Mouse (Mus musculus) forebrain, embryonic 14.5 days (tissue): ENCODE results near the gene Fhl3. TPM values are rescaled to one million over a fixed set of nuclear protein-coding genes. Genes with fewer than 3 reads are reported as not detected.

ENCODE experiments used
- ATAC-seq: fragments of 200-750 bp; cut with Nextera tagmentation; 2 replicates; pipeline ENCODE4 v1.8.0; 2017; ENCODE audit warnings: mild to moderate bottlenecking, moderate library complexity
- DNase-seq: peaks from one replicate; pipeline ENCODE4 v3.0.0-alpha.2; 2015; ENCODE audit warnings: low spot score
- H3K27ac ChIP-seq: fragments of 300-500 bp; sonication (generic); 2 replicates; pipeline ENCODE4 v1.5.1; 2014; ENCODE audit warnings: low read depth, mild to moderate bottlenecking, control low read depth, low read length, moderate library complexity
- H3K27me3 ChIP-seq: fragments of 300-500 bp; sonication (generic); replicated peaks from 2 replicates; pipeline ENCODE4 v1.6.1; 2014; ENCODE audit warnings: low read length, control low read depth, mixed read lengths; ENCODE audit not compliant: control insufficient read depth, insufficient read depth
- H3K36me3 ChIP-seq: fragments of 300-500 bp; sonication (generic); 2 replicates; pipeline ENCODE4 v1.6.1; 2014; ENCODE audit warnings: low read length, control low read depth; ENCODE audit not compliant: control insufficient read depth, insufficient read depth
- H3K4me1 ChIP-seq: fragments of 300-500 bp; sonication (generic); 2 replicates; pipeline ENCODE4 v1.6.1; 2014; ENCODE audit warnings: antibody characterized with exemption, low read length, control low read depth; ENCODE audit not compliant: control insufficient read depth, insufficient read depth
- H3K4me2 ChIP-seq: fragments of 300-500 bp; sonication (generic); 2 replicates; pipeline ENCODE4 v1.6.1; 2014; ENCODE audit warnings: mild to moderate bottlenecking, control low read depth, low read length
- H3K4me3 ChIP-seq: fragments of 300-500 bp; sonication (generic); 2 replicates; pipeline ENCODE4 v1.5.1; 2014; ENCODE audit warnings: low read depth, low read length, control low read depth
- H3K9ac ChIP-seq: fragments of 300-500 bp; sonication (generic); 2 replicates; pipeline ENCODE4 v1.6.1; 2014; ENCODE audit warnings: mild to moderate bottlenecking, low read length, control low read depth, moderate library complexity
- H3K9me3 ChIP-seq: fragments of 300-500 bp; sonication (generic); replicated peaks from 2 replicates; pipeline ENCODE4 v1.6.1; 2016; ENCODE audit warnings: low read length, control low read depth, mixed read lengths; ENCODE audit not compliant: control insufficient read depth
- WGBS: fragments of 180-500 bp; shearing (Covaris S2); extraction: QIAGEN DNeasy Blood & Tissue Kit; methylation state at CpG from one replicate; pipeline ENCODE4 v1.1.7; 2014; 5-methylcytosine and 5-hydroxymethylcytosine counted together
- polyA plus RNA-seq: library from polyadenylated mRNA; unstranded; fragments of >200 nt; fragmentation: Nextera tagmentation; extraction: Ambion mirVana; gene quantifications from 2 replicates; pipeline ENCODE4 v1.2.1, GENCODE M21; 2014

Fhl3 gene
- 1.4 TPM in 2 replicates for polyA plus RNA-seq

DNA sequence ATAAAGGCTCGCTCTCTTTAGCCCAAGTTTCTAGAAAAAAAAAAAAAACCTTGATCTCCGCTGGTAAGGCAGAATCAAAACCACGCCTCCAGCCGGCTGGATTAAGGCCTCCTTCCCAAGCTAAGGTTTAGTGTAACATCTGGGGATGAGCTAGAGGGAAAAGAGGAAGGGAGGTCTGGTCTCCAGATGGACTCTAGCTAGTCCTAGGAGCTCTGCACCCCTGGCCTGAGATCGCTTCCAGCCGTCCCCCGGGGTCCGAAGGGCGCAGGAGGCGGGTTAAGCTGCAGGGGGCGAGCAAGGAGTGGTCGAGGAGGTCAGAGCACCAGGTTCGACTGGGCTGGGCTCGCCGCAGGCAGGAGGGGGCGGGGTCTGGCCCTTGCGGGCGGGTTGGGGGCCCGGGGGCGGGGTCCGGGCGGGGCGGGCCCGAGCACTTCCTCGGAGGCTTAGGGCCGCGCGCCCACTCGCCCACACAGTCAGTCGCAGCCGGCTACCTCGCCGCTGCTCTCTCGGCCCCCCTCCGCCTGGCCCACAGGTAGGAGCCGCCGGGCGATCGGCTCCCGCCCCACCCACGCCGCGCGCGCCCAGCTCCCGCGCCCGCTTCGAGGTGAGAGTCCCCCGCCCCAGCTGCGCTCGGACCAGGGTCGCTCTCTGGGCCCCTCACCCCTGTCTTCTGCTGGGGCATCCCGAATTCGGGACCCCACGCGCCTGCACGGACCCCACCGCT lies at the start of gene Fhl3:
Gene Fhl3, plus strand, starts transcription at position 454 of the 724 bp plus-strand sequence.
- Histone ChIP-seq H3K27me3 (0 out of 2 replicates have a peak, but pooled peaks cover 4% of the 10 kb centered on the region), H3K27ac (no peak within 1 kb of the TSS; the same call in 1 of the 2 replicates), H3K9me3 (no peaks in the 10 kb centered on the region), H3K4me2 (peak within 1 kb of the TSS; percentile 99), H3K4me1 (peaks cover 21% of the 10 kb centered on the region), H3K4me3 (peak within 1 kb of the TSS; percentile 57), H3K36me3 (no peaks in the 10 kb centered on the region), H3K9ac (peak within 1 kb of the TSS; percentile 70)
- ATAC-seq (peak; percentile 62), DNase-seq (peak; percentile 47)
- WGBS, result under 1% methylated on average over 38 of the region's 59 CpGs

DNA sequence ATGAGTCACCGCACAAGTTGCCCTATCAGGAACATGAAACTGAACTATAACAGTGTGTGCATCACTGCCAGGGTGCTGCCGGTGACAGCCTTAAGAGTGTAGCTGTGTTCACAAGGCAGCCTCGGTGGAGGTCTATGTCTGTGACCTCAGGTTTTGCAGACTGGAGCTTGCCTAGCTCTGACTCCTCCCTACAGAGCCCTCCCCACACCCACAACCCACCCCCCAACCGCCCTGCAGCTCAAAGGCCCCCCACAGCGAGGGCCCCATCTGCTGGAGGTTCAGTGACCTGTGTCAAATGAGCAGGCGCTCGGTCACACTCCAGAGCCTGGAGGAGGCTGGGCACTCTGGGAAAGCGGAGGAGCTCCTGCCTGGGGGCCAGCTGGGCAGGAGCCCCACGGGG lies 47.6 kb upstream of the Fhl3 start:
- Histone ChIP-seq H3K36me3 (no peaks in the 10 kb centered on the region), H3K27me3 (peaks cover 31% of the 10 kb centered on the region), H3K9ac (no peak overlapping the region), H3K4me3 (no peak overlapping the region), H3K4me1 (peaks cover 12% of the 10 kb centered on the region), H3K4me2 (peak overlapping the region; percentile 7; the same call in 1 of the 2 replicates), H3K27ac (no peak overlapping the region), H3K9me3 (no peaks in the 10 kb centered on the region)
- ATAC-seq (no peak), DNase-seq (no peak)
- 4% methylated on average over 9 of the region's 9 CpGs for WGBS

DNA sequence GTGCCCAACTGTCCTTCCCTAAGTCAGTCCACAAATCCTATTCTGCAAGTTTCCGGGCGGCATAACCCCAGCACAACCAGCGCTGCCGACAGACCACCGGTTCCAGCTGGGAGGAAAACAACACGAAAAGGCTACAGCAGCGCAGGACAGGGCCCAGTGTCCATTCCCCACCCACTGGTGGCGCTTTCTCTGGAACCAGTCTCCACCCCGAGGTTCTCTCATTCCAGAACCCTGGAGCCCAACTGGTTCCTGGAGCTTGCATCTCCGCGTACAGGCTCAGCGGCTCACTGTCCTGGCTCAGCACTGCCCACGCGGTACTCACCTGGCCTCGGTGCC lies 44.0 kb upstream of the Fhl3 start, which contains the start of gene Pou3f1:
Gene Pou3f1, plus strand, starts transcription at position 290 of the 336 bp plus-strand sequence.
- Histone ChIP-seq H3K4me2 (peak within 1 kb of the TSS; percentile 93), H3K4me1 (peaks cover 14% of the 10 kb centered on the region), H3K36me3 (no peaks in the 10 kb centered on the region), H3K27me3 (peaks cover 45% of the 10 kb centered on the region), H3K9me3 (no peaks in the 10 kb centered on the region), H3K4me3 (peak within 1 kb of the TSS; percentile 52), H3K9ac (peak within 1 kb of the TSS; percentile 65), H3K27ac (no peak within 1 kb of the TSS)
- no peak for ATAC-seq
- DNase-seq, result no peak
- 1% methylated on average over 15 of the region's 15 CpGs for WGBS

DNA sequence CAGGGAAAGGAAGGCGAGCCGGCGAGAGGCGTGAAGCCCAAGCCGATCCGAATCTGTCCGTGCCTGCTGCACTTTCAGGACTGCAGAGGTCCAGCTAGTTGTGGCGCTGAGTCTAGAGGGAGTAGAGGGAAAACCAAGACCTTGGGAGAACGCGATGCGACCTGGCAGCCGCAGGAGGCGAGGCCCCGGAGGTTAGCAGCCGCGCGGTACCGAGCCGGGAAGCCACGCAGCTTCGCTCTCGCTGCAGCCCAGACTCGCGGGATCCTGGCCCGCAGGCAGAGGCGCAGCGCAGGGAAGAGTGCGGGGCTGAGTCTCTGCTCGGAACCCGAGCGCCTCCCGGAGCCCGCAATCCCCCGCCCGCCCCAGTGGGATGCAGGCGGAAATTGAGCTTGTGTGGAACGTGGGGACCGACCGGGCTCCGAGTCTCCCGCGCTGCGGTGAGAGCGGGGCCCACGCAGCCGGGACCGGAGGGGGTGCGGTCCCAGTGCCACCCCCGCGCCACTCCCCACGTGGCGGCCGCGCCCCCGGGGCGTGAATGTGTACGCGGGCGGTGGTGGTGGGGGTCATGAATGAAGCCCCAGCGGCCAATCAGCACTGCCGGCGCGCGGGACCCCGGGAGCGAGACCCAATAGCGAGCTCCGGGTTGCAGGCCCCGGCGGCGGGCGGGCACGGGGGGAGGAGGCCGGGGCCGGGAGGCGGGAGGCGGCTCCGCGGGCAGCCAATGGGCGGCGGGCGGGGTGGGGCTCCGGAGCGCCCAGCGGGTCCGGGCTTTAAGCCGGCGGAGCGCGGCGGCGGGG lies 43.4 kb upstream of the Fhl3 start:
- ATAC-seq, result peak; percentile 94
- peaks cover 14% of the 10 kb centered on the region for H3K4me1 ChIP-seq

GRCm38 (mm10) chr4:124657781-124658180 lies 42.7 kb upstream of the Fhl3 start:
- H3K4me2 ChIP-seq, result peak overlapping the region; percentile 93
- peak overlapping the region; percentile 65 for H3K9ac ChIP-seq
- H3K4me1 ChIP-seq, result peaks cover 9% of the 10 kb centered on the region
- no peaks in the 10 kb centered on the region for H3K9me3 ChIP-seq
- ATAC-seq (peak; percentile 36; the same call in 1 of the 2 replicates), DNase-seq (no peak)
- H3K4me3 ChIP-seq, result peak overlapping the region; percentile 52
- 0% methylated on average over 26 of the region's 61 CpGs for WGBS
- no peak overlapping the region for H3K27ac ChIP-seq
- H3K27me3 ChIP-seq, result peaks cover 45% of the 10 kb centered on the region
- no peaks in the 10 kb centered on the region for H3K36me3 ChIP-seq

More for the DNA sequence above, 43.4 kb upstream of the Fhl3 start:
- peak overlapping the region; percentile 52 for H3K4me3 ChIP-seq
- DNase-seq, result peak; percentile 93
- peaks cover 45% of the 10 kb centered on the region for H3K27me3 ChIP-seq
- no peaks in the 10 kb centered on the region for H3K9me3 ChIP-seq
- H3K4me2 ChIP-seq, result peak overlapping the region; percentile 93
- WGBS, result 1% methylated on average over 80 of the region's 92 CpGs
- no peaks in the 10 kb centered on the region for H3K36me3 ChIP-seq
- no peak overlapping the region for H3K27ac ChIP-seq
- H3K9ac ChIP-seq, result peak overlapping the region; percentile 65

GRCm38 (mm10) chr4:124658412-124658851 lies 42.1 kb upstream of the Fhl3 start:
- Histone ChIP-seq H3K9me3 (no peaks in the 10 kb centered on the region), H3K27me3 (peaks cover 49% of the 10 kb centered on the region), H3K4me1 (peaks cover 6% of the 10 kb centered on the region; the same call in 1 of the 2 replicates), H3K27ac (no peak overlapping the region), H3K9ac (peak overlapping the region; percentile 65), H3K4me2 (peak overlapping the region; percentile 93), H3K4me3 (peak overlapping the region; percentile 52), H3K36me3 (no peaks in the 10 kb centered on the region)
- ATAC-seq (no peak), DNase-seq (peak; percentile 56)
- WGBS, result under 1% methylated on average over 39 of the region's 39 CpGs

DNA sequence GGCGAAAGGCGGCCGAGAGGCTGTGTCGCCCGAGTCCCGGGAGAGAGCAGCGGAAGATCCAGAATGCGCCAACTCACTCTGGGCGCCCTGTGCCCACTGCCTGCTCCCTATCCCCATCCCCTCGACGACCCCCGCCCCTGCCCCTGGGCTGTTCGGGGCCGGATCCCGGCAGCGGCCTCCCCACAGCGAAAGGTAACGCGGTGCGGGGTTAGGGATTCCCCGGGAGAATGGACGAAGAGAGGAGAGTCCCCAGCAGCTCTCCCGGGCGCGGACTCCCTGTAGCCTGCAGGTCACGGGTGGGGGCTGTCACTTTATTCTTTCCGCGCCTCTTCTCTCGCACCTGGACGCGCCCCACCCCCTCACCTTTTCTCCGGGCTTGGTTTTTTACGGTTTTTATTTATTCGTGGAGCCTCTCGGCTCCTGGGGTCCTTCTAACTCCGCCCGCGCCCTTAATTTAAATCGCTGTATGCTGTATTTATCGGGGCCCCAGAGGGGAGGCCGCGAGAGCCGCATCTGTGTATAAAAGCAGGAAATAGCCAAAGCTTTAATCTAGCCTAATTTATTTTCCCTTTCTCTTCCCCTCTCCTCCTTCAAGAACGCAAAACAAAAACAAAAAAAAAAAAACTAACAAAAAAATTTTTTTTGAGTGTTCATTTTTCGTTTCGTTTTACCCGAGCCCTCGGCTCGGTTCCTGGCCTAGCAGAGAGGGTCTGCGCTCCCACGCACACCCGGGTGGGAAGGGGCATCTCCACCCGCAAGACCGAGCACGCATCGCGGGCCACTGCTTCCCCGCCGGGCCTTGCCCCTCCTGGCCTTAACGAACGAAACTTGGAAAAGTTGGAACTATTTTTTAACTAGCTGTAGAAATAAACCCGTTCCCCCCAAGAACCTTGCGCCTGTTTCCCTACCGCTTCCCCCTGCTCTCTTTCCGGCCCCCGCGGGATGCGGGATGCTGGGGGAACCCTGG lies 41.0 kb upstream of the Fhl3 start:
- WGBS, result under 1% methylated on average over 68 of the region's 68 CpGs
- no peaks in the 10 kb centered on the region for H3K36me3 ChIP-seq
- H3K27me3 ChIP-seq, result peaks cover 44% of the 10 kb centered on the region
- ATAC-seq (no peak), DNase-seq (no peak)
- H3K27ac ChIP-seq, result no peak overlapping the region
- peak overlapping the region; percentile 93 for H3K4me2 ChIP-seq
- no peaks in the 10 kb centered on the region for H3K9me3 ChIP-seq
- H3K4me1 ChIP-seq, result peaks cover 9% of the 10 kb centered on the region
- peak overlapping the region; percentile 52 for H3K4me3 ChIP-seq
- peak overlapping the region; percentile 65 for H3K9ac ChIP-seq

GRCm38 (mm10) chr4:124660603-124661002 lies 39.9 kb upstream of the Fhl3 start:
- Histone ChIP-seq H3K4me1 (peaks cover 9% of the 10 kb centered on the region), H3K4me3 (0 out of 2 replicates have a peak overlapping the region, but pooled peaks have one; percentile 12), H3K36me3 (no peaks in the 10 kb centered on the region), H3K9ac (no peak overlapping the region), H3K27me3 (peaks cover 37% of the 10 kb centered on the region), H3K27ac (no peak overlapping the region), H3K4me2 (peak overlapping the region; percentile 37), H3K9me3 (no peaks in the 10 kb centered on the region)
- ATAC-seq, result no peak
- no peak for DNase-seq
- WGBS, result 54% methylated on average over 3 of the region's 3 CpGs
